Mouse (Mus musculus) CD8-positive naive resting alpha-beta T cell, adult 2 months (primary cell): ENCODE results near the gene Ap5z1.
A peak's percentile ranks its signal among the peaks of the same experiment; 100 is the strongest.

Experiments
- DNase-seq, 2 experiments: peaks; one replicate each; pipeline ENCODE4 v3.0.0; 2022; ENCODE audit warnings: low read depth in 2 of 2, low spot score in 2 of 2

Gene Ap5z1

DNA sequence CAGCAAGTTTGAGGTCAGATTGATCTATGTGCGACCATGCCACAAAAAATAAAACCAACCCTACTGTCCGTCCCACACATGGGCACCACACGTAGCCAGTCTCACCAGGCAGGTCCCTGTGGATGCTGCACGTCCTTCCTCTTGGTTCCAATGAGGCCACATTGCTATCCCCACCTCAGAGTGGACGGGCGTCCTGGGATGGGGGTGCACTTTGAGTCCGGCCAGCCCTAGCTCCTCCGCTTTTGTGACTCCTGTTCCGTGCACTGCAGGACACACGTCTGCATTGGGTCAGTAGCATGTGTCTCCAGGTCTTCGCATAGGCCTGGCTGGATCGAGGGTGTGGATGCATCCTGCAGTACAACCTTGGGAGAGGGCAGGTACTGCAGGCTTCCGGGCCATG is 4.6 kb downstream of the Ap5z1 start:
- DNase-seq: no peak

DNA sequence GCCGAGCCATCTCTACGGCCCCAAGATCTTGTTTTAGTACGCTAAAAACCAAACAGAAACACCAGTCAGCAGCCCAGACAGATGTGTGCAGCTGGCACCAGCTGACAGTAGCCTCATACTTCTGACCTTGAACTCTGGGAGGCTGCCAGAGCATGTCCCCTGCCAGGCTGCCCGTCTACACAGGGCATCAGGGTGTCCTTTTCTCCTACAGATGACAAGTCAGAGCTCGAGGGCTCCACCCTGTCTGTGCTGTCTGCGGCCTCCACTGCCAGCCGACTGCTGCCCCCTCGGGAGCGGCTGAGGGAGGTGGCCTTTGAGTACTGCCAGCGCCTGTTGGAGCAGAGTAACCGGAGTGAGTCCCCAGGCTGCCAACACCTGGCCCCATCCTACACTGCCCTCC is 6.1 kb downstream of the Ap5z1 start:
- no peak for DNase-seq

DNA sequence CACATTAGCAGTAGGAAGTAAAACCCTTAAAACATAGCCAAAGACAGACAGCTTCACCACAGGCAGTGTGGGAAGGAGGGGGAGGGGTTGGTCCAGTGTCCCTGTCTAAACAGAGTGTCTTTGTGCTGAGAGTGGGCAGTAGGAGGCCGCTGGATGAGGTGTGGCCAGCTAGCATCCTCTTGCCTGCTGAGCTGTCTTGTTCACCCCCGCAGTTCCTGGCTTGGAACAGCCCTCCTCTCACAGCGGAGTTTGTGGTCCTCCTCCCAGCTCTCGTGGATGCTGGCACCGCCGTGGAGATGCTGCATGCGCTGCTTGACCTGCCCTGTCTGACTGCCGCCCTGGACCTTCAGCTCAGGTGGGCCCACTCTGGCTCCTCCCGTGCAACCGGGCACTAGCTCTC is 10.0 kb downstream of the Ap5z1 start:
- DNase-seq: no peak

DNA sequence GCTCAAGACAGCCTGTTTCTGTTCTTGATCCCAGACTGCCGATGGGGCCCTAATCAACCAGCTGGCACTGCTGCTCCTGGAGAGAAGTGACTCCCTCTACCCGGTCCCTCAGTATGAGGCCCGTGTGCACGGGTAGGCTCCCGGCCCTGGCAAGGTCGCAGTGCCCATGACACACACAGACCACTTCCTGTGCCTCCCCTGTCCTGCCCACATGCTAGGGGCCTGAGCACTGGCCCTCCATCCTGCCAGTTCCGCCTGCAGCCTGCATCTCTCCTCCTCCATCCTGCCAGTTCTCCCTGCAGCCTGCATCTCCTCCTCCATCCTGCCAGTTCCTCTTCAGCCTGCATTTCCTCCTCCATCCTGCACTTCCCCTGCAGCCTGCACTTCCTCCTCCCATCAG is 11.9 kb downstream of the Ap5z1 start:
- no peak for DNase-seq

DNA sequence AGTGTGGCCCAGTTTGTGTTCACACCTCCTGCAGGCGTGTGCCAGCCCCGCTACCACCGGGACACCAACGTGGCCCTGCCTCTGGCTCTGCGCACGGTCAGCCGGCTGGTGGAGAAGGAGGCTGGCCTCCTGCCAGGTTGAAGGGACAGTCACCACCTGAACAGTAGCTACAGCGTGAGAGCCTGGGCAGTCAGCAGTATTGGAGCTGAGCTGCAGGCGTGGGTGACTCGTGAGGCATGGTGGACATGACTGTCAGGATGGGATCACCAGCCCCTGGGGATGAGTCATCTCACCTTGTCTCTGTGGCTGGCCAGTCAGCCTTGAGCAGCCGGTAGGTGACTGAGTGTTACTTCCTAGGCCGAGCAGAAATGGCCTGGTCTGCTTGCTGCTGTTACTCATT is 13.6 kb downstream of the Ap5z1 start:
- DNase-seq: no peak

DNA sequence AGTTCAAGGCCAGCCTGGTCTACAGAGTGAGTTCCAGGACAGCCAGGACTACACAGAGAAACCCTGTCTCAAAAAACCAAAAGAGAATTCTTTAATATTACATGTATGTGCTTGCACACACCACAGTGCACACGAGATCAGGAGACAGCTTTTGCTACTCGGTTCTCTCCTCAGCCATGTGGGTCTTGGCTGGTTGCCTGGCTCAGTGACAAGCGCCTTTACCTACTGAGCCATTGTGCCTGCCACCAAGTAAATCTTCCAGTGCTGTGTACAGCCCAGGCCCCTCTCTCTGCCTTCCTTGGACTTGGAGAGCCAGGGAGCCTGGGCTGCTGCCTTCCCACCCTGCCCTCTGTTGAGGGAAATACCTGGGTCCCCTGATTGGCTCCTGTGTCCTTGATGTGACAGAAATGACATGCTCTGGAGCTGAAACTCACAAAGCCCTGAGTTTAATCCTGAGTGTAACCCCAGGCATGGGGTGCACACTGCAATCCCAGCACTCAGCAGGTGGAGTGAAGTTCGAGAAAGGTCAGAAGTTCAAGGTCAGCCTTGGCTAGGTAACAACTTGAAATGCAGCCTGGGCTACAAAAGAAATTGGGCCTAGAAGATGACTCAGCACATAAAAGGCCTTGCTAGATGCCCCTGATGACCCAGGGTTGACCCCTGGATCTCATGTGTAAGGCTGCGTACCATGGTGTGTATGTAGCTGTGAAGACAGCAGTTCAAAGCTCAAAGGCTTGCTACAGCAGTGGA is 14.3 kb downstream of the Ap5z1 start:
- no peak for DNase-seq

DNA sequence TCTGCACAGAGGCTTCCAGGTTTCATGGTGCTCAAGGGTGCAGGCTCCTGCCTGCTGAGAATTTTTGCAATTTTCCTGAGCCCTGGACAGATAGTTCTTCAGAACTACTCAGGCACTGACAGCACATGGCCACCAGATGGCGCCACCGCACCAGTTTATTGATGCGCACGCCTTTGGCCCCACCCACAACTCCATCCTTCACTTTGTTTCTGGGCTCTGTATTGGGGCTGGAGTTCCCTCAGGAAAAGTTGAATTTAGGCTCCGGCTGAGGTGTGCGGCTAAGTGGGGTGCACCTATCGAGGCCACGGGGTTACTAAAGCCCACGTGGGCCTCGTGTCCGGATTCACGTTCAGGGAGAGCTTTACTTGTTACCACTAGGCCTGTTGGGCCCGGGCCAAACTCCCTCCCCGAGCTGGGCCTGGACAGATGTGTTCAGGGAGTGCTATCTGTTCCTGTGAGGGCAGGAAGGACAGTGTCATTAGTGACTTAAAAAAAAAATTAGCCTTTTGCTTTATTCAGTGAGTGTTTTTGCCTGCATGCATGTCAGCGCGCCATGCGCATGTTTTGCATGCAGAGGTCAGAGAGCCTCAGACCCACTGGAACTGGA is 15.2 kb downstream of the Ap5z1 start:
- peak; percentile 46 to 70 for DNase-seq

DNA sequence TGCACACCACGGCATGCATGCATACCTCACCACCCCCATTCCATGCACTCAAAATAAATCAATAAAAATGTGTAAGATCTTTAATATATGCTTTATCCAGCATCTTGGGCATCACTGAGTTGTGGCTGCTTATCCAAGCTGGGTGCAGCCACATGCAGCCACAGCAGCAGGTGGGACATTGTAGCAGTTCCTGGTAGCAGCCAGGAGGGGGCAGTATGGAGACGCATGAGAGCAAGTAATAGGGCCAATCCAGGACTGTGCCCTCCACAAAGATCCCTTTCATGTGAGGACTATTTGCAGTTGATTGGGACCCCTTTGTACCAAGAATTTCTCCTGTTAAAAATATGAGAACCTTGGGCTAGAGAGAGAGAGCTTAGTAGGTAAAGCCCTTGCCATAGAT is 18.8 kb downstream of the Ap5z1 start:
- DNase-seq: peak in 1 of 2 experiments; percentile 38

DNA sequence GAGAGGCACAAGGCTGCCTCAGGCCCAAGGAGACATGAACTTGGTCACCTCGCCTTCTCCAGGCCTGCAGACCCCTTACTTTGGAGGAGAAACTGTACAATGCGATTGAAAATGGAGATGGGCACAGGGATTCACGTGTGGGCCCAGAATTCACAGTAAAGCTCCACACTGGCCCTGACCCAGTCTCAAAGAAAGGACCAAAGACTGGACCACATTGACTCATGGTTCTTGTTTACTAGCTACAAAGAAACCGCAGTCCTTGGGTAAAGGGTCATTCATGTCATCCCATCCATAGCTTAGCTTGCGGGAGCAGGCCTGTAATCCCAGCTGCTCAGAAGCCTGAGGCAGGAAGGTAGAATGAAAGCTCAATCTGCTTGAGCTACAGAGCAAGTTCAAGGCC is 19.8 kb downstream of the Ap5z1 start:
- DNase-seq: no peak

DNA sequence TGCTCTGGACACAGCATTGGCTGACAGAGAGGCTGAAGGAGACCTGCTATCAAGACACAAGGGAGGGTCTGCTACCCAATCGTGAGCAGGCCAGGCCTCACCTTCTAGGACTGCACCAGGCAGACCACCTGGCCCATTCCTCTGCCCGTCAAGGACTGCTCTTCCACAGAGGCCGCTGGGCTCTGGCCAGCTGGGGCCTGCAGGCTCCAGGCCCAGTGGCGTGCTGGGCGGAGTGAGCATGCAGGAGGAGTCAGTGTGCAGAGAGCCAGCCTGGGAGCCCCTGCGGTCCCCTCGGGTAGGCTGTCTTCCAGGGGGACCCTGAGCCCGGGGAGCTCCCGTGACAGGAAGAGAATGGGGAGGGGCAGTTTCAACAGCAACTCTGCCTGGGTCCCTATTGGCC is 22.9 kb downstream of the Ap5z1 start:
- no peak for DNase-seq

DNA sequence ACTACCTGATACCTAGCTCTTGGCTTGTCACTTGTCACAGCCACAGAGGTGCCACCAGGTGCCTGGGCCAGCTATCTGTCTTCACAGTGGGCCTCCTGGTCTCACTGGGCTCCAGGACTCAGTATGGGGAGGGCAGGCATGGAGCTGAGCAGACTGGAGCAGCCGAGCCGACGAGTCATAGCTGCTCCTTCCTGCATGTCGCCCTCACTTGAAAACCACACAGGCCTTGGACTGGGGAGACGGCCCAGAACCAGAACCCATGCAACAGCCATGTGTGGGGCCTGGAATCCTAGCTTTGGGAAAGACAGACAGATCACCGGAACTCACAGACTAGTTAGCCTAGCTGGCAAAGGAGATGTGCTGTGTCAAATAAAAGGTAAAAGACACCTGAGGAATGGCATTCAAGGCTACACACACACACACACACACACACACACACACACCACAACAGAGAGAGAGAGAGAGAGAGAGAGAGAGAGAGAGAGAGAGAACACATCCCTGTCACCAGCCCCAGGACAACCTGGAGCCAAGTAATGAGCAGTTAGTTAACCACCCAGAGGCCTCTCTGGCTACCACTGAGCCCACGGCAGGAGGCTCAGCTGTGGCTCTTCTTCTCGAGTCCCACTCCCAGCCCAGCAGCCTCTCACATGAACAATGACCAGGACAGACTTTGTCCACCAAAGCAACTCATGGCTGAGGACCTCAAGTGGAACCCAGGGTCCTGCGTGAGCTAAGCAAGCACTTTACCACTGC is 26.4 kb downstream of the Ap5z1 start:
- no peak for DNase-seq

DNA sequence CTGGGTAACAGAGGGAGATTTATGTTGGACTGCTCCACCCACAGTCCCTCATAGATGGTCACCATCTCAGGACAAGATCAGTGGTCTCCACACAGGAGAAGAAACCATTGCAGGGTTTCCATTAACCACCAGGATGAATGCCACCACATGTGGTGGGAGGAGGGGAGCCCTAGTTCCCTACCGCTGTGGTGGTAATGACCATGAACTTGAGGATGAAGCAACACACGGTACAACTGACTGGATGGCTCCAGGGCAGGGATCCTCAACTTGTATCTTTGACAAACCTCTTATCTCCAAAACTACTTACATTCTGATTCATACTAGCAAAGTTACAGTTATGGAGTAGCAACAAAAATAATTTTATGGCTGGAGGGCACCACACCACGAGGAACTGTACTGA is 29.6 kb downstream of the Ap5z1 start:
- DNase-seq: no peak

DNA sequence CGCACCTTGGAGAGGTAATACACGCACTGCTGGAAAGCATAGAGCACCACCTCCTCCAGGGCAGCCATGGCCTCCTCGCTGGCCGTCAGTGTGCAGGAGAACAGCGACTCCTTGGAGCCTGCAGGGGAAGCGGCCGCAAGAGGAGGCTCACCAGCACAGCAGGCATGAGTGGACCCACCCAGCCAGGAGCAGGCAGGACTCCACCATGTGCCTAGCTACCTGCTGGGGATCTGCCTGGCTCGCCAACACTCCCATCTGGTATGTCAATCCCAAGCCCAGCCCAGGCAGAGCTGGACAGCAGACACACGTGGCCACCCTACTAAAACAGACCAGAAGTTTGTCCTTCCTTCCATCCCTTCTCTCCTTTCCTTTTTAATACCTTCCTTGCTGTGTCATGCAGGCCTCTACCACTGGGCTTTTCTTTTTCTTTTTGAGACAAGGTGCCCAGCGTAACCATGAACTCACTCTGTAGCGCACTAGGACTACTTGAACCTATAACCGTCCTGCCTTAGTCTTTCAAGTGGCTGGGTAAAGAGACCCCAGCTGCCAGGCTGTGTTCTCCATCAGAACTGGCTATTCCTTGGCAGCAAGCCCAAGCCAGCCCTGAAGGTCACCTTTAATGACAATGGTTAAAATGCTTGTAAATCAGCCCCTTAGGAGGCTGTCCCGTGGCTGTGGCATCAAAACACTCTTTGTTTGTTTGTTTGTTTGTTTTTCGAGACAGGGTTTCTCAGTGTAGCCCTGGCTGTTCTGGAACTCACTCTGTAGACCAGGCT is 31.8 kb downstream of the Ap5z1 start:
- DNase-seq: no peak

DNA sequence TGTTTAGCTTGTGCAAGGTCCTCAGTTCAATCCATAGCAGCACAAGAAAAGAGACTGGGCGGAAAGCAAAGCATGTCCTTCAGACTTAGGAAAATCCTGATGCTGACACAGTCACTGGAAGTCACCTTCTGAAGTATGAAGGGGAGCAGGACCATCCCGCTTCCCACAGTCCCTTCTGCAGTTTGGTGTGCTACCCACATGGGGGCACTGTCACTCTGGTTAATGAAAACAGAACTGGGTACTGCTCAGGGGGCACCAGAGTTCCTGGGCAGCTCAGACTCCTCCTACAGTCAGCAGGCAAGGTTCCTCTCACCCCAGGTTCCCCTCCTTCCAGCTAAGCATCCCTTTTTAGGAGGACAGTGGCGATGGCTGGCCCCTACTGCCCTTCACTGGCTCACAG is 35.2 kb downstream of the Ap5z1 start:
- peak in 1 of 2 experiments; percentile 13 for DNase-seq

DNA sequence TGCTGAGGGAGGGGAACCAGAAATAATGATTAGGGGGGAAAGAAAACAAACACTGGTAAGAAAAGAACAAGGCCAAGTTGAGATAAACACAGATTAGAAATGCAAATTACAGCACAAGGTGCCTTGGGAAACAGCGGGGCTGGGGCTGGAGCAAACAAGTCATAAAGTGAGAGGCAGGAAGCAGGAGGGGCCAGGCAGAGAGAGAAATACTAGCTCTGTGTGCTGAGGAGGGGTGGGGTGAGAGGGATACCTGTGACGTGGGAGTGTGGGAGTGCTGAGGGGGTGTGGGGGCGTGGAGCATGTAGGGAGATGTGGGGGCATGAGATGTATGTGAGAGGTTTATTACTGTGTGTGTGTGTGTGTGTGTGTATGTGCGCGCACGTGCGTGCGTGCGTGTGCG is 37.2 kb downstream of the Ap5z1 start:
- peak in 1 of 2 experiments; percentile 32 for DNase-seq

DNA sequence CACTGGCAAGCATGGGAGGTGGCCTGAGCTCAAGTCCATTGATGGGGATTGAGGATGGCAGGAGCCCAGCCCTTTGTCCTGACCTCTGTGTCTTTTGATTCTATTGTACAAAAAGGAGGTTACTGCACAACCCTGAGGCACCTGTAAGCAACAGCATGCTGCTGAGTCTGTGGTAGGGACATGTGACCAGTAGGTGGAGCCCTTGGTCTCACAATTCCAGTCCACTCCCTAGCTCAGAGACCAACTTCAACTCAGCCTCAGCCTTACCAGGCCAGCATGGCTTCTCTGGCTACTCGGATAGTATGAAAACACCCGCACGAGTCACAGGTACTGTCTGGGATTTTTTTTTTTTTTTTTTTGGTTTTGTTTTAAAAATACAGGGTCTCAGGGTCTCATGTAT is 38.7 kb downstream of the Ap5z1 start:
- peak; percentile 20 to 39 for DNase-seq

DNA sequence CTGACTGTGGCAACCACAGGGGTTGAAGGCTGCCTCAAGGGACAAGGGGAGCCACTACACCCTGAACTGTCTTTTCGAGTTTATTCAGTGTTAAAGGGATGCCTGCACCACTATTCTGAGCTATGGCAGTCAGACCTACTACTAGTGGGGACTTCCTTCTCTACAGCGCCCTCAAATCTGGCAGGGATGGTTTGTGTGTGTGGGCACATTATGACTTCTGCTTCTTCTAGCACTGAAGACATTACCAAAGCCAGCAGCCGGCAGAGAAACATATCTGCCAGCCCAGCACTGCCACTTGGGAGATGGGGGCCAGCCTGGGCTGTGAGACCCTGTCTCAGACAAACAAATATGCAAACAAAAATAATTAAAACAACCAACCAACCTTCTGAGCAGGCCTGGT is 40.4 kb downstream of the Ap5z1 start:
- DNase-seq: no peak

DNA sequence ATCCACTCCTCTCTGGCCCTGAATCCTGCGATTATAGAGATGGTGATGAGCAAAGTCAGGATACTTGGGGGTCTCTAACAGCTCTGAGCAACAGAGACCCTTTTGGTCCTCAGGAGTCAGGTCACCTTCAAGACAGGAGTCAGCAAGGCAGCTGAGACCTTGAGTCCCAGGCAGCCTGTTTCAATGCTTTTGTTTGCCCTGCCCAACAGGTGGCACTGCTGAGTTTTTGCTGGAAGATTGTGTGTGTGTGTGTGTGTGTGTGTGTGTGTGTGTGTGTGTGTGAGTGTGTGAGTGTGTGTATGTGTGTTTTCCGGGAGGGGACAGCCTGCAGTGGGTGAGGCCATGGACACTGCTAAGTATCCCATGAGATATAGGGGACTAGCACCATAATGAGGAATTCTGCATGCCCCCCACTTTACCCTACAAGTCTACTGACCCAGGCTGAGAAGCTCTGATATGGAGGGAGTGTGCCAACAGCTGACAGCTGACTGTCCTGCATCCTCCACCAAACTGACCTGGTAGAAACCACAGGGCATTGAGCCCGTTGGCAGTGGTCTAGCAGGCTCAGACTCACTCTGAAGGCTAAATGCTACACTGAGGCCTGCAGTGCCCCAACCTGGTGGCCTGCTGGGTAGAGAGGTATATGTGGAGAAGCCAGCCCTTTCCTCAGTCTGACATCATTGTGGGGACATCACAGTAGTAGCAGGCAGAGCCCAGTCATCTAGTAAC is 42.1 kb downstream of the Ap5z1 start:
- no peak for DNase-seq

DNA sequence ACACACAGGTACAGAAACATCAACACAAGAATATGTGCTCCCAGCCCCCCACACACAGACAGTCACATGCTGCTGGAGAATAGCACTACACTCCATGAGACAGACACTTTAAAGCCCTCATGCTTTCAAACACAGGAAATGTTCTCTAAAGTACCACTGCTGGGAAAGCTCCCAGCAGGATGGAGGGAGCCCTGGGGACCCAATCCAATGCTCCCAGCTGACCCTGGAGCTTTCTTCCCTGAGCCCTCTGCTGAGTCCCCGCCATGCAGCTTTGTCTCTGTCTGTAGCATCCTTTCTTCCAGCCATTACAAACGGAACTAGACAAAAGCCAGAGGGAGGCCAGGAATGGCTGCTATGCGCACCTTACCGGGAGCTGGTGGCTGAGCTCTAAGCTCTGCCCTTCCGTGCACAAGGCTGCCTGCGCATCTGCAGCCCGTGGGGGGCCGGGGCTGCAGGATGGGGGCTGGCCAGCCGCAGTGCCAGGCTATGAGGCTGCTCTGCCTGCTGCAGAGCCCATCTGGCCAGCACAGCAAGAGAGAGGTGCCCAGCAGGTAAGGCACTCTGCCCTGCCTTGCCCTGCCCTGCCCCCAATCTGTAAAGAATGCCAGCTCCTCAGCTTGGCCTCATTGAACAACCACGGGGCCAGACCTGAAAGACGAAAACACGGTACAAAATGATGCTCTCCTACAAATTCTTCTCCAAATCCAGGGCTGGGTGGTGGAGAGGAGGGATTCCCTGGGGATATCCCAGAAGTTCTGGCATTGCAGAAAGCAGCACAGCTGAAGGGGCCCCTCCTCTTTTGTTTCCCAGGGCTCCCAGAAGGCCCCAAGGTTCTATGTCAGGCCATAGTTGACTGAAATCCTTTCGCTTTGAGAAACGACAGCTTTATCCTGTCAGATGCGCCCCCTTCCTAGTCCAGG is 45.7 kb downstream of the Ap5z1 start:
- no peak for DNase-seq

DNA sequence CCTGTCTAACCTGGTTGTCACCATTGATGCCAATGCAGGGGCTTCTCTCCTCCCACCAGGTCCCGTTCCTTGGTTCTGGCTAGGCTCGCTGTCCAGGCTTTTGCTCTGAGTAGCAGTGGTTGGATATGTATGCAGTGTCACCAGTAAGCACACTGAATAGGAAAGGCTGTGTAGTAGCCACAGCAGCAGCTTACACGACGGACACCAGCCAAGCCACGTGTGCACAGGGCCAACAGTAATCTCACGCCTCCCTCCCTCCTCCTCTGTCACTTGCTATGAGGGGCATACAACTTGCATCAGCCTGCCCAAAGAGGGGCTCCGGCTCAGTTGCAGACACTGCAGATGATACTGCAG is 46.3 kb downstream of the Ap5z1 start:
- DNase-seq: no peak
